Mouse (Mus musculus): ENCODE data around the gene Fbxw21. TPM values are rescaled to one million over a fixed set of nuclear protein-coding genes. Genes with fewer than 3 reads are reported as not detected.
"Not testable (repeated sequence)": the region's sequence is repeated elsewhere in the genome, so short reads cannot be mapped to it uniquely, and the experiment has no call there.

The Fbxw21 gene
- not detected in 2 replicates for polyA plus RNA-seq (2012; ENCODE audit: insufficient read depth, low replicate concordance)

DNA sequence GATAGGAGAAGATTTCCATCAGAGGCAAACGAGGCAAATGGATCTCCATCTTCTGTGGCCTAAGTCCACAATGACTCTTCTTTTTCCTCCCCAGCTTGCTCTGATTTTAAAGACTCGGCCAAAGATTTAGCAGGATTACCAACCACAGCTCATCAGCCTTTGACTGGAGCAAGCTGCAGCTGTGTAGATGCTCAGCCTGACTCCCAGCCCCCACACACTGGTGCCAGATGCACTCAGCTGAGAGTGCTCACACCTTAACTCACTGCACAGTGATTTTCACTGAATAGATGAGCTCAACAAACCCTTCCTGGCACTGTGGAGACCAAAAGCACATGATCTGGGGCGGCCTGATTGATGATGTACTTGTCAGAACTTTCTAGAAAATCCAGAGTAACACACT, at the start of gene Fbxw21:
Gene Fbxw21 (minus strand): TSS at position 101 of the 400 bp plus-strand sequence.
- Histone ChIP-seq H3K27me3 (replicated peaks) (no peaks in the 10 kb centered on the region), H3K36me3 (replicated peaks; ENCODE audit: low read length) (no peaks in the 10 kb centered on the region), H3K4me3 (replicated peaks) (no peak within 1 kb of the TSS), H3K9me3 (no peaks in the 10 kb centered on the region), H3K4me1 (no peaks in the 10 kb centered on the region)
- TF ChIP-seq GATA1 (IDR thresholded peaks at IDR 0.05; ENCODE audit: borderline replicate concordance, low read length) (no peak), FLI1 (IDR thresholded peaks at IDR 0.05; ENCODE audit: low read length) (no peak)

DNA sequence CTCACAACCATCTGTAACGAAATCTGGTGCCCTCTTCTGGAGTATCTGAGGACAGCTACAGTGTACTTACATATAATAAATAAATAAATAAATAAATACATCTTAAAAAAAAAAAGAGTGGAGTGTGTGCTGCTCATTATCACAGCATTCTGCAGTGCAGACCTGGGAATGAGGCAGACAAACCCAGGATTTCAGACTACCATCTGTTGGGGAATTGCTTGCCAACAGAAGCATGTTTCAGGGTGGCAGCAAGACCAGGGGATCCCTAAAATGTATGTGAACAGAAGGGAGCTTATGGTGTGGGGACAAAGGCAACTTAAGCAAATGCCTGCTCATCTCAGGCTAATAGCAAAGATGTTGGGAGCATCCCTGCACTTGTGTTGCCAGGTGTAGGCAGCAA, 39.5 kb upstream of the Fbxw21 start:
- H3K27me3 ChIP-seq (replicated peaks); H3K4me3 ChIP-seq (replicated peaks); H3K36me3 ChIP-seq (replicated peaks; ENCODE audit: low read length); H3K9me3 ChIP-seq; H3K4me1 ChIP-seq: not testable (repeated sequence)

DNA sequence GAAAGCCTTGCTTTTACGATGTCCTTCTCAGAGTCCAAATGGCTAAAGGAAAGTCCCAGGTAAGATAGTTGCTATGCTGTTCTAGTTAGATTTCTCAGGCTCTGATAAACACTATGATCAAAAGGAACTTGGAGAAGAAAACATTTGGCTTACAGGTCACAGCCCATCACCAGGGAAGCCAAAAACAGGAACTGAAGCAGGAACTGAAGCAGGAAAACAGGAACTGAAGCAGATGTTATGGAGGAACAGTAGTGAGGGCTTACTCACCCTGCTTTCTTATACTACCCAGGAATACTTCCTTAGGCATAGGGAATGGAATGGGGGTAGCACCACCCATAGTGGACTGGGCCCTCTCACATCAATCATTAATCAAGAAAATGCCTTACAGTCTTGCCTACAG, 38.5 kb upstream of the Fbxw21 start:
- H3K4me3 ChIP-seq (replicated peaks), result no peak overlapping the region
- H3K36me3 ChIP-seq (replicated peaks; ENCODE audit: low read length), result no peaks in the 10 kb centered on the region
- no peaks in the 10 kb centered on the region for H3K4me1 ChIP-seq
- H3K9me3 ChIP-seq, result no peaks in the 10 kb centered on the region
- TF ChIP-seq FLI1 (IDR thresholded peaks at IDR 0.05; ENCODE audit: low read length), result no peak
- no peak for TF ChIP-seq GATA1 (IDR thresholded peaks at IDR 0.05; ENCODE audit: borderline replicate concordance, low read length)
- H3K27me3 ChIP-seq (replicated peaks), result no peaks in the 10 kb centered on the region

DNA sequence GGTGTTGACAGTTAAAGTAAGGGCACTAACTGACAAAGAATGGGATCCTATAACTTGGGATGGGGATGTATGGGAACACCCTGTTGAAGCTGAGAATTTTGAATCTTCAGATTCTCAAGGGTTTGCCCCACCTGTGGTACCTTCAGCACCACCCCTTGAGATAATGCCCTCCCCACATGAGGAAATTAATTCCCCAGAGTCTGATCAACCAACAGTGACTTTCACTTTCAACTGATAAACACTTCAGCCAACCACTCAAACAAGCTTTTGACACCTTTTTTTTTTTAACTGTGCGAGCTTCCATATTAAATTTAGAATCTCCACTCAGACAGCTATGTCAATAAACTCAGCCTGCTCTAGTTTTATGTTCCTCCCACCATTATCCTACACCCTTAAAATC, 37.5 kb upstream of the Fbxw21 start:
- no peak for TF ChIP-seq GATA1 (IDR thresholded peaks at IDR 0.05; ENCODE audit: borderline replicate concordance, low read length)
- no peak for TF ChIP-seq FLI1 (IDR thresholded peaks at IDR 0.05; ENCODE audit: low read length)
- no peaks in the 10 kb centered on the region for H3K4me1 ChIP-seq
- H3K9me3 ChIP-seq, result no peaks in the 10 kb centered on the region

DNA sequence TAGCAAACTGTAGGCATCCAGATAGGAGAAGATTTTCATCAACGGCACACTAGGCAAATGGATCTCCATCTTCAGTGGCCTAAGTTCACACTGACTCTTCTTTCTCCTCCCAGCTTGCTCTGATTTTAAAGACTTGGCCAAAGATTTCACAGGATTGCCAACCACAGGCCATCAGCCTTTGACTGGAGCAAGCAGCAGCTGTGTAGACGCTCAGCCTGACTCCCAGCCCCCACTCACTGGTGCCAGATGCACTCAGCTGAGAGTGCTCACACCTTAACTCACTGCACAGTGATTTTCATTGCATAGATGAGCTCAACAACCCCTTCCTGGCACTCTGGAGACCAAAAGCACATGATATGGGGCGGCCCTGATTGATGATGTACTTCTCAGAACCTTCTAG, 34.0 kb upstream of the Fbxw21 start, which contains the start of gene Fbxw13:
Gene Fbxw13 (minus strand): TSS at position 101 of the 400 bp plus-strand sequence.
- not testable (repeated sequence) for H3K36me3 ChIP-seq (replicated peaks; ENCODE audit: low read length); H3K9me3 ChIP-seq; H3K27me3 ChIP-seq (replicated peaks); H3K4me3 ChIP-seq (replicated peaks); H3K4me1 ChIP-seq

More for the DNA sequence above, 37.5 kb upstream of the Fbxw21 start:
- Histone ChIP-seq H3K27me3 (replicated peaks) (no peaks in the 10 kb centered on the region), H3K4me3 (replicated peaks) (no peak overlapping the region), H3K36me3 (replicated peaks; ENCODE audit: low read length) (no peaks in the 10 kb centered on the region)

DNA sequence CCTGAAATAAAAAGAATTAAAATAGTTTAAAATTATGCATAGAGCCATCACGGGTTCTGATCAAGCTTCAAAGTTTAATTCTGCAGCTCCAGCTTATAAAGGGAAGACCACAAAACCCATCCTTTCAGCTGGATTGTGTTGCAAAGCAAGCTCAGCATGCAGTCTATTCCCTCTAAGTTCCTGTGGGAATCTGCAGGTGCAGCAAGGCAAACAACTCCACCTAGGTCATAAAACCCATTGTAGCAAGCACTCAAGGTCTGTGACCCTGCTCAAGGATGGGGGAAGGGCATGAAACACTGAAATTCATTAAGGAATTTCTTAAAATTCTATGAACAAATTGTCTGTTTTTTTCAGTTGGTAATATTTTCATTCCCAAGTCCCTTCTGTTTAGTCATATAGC, 15.4 kb upstream of the Fbxw21 start:
- Histone ChIP-seq H3K36me3 (replicated peaks; ENCODE audit: low read length) (no peaks in the 10 kb centered on the region), H3K4me3 (replicated peaks) (no peak overlapping the region), H3K4me1 (no peaks in the 10 kb centered on the region), H3K9me3 (peaks cover 23% of the 10 kb centered on the region), H3K27me3 (replicated peaks) (no peaks in the 10 kb centered on the region)
- TF ChIP-seq FLI1 (IDR thresholded peaks at IDR 0.05; ENCODE audit: low read length), result no peak
- no peak for TF ChIP-seq GATA1 (IDR thresholded peaks at IDR 0.05; ENCODE audit: borderline replicate concordance, low read length)

DNA sequence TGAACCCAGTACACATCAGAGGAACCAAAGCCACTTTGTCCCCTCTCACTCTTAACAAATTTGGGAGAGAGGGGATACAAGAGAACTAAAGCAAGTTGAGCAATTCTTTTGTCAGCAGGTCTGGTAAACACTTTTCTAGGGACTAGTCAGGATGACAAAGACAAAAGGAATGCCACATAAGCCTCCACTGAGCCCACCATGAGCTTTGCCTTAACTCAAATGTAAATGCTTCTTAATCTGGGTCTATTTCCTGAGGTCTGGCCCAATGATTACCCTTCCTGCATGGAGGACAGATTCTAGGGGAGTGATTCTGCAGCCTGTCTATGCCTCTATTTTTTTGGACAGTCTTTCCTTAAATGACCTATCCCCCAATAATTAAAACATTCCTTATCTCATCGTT, 14.5 kb upstream of the Fbxw21 start:
- no peak for TF ChIP-seq GATA1 (IDR thresholded peaks at IDR 0.05; ENCODE audit: borderline replicate concordance, low read length)
- no peak for TF ChIP-seq FLI1 (IDR thresholded peaks at IDR 0.05; ENCODE audit: low read length)
- no peak overlapping the region for H3K4me3 ChIP-seq (replicated peaks)

DNA sequence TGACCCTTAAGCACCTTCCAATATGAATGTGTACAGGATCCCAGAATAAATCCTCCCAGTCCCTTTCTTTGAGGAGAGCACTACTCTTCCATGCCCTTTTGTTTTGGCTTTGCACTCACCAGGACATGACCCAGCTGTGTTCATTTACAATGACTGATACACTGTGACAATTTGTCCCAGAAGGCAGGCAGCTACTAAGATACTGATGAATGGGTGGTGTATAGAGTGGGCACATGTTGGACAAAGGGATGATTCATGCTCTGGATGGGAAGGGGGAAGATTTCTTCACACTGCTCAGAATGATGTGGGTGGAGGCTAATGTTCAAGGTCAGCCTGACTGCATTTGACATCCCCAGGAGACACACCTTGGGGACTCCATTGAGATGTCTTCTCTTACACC, 5.5 kb upstream of the Fbxw21 start:
- H3K4me1 ChIP-seq, result no peaks in the 10 kb centered on the region
- TF ChIP-seq FLI1 (IDR thresholded peaks at IDR 0.05; ENCODE audit: low read length), result no peak
- TF ChIP-seq GATA1 (IDR thresholded peaks at IDR 0.05; ENCODE audit: borderline replicate concordance, low read length), result no peak
- no peaks in the 10 kb centered on the region for H3K9me3 ChIP-seq
- no peak overlapping the region for H3K4me3 ChIP-seq (replicated peaks)
- H3K36me3 ChIP-seq (replicated peaks; ENCODE audit: low read length), result no peaks in the 10 kb centered on the region
- no peaks in the 10 kb centered on the region for H3K27me3 ChIP-seq (replicated peaks)

More for the DNA sequence above, 14.5 kb upstream of the Fbxw21 start:
- Histone ChIP-seq H3K27me3 (replicated peaks) (no peaks in the 10 kb centered on the region), H3K4me1 (no peaks in the 10 kb centered on the region), H3K36me3 (replicated peaks; ENCODE audit: low read length) (no peaks in the 10 kb centered on the region), H3K9me3 (peaks cover 23% of the 10 kb centered on the region)

DNA sequence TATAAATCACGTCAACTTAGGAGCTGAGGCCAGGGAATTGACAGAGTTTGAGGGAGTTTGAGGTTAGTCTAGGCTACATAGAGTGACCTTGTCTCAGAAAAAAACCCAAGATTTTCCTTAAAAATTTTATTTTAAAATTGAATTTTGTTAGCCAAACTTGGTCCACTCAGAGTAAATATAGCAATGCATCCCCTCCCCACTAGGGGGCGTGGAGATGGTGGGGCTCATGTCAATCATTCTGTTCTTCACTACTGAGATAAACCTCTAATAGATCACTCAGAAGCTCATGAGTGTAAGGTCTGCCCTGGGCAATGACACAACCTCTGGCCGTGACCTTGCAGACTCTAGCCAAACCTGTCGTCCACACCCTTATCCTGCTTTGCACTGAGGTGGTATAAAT, 21.4 kb downstream of the Fbxw21 start:
- not testable (repeated sequence) for H3K4me3 ChIP-seq (replicated peaks); H3K27me3 ChIP-seq (replicated peaks); H3K4me1 ChIP-seq; H3K36me3 ChIP-seq (replicated peaks; ENCODE audit: low read length)
- H3K9me3 ChIP-seq, result peaks cover 15% of the 10 kb centered on the region

DNA sequence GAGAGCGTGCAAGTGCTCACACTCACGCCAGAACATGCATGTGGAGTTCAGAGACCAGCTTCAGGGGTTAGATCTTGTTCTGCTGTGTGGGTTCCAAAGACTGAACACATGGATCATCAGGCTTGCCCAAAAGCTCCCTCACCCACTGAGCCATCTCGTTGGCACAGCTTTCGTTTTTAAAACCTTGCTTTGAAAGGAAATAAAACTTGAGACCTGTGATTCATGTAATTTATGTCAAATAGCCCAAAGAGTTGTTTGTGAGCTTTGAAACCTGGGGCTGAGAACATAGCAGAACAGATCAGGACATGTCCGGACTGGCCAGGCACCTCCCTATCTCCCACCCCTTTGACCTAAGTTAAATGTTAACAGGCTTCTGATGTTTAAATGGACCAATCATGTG, 31.8 kb downstream of the Fbxw21 start:
- Histone ChIP-seq H3K27me3 (replicated peaks) (peaks cover 3% of the 10 kb centered on the region), H3K4me1 (no peaks in the 10 kb centered on the region), H3K36me3 (replicated peaks; ENCODE audit: low read length) (no peaks in the 10 kb centered on the region), H3K9me3 (no peaks in the 10 kb centered on the region), H3K4me3 (replicated peaks) (no peak overlapping the region)
- TF ChIP-seq FLI1 (IDR thresholded peaks at IDR 0.05; ENCODE audit: low read length) (no peak), GATA1 (IDR thresholded peaks at IDR 0.05; ENCODE audit: borderline replicate concordance, low read length) (no peak)

DNA sequence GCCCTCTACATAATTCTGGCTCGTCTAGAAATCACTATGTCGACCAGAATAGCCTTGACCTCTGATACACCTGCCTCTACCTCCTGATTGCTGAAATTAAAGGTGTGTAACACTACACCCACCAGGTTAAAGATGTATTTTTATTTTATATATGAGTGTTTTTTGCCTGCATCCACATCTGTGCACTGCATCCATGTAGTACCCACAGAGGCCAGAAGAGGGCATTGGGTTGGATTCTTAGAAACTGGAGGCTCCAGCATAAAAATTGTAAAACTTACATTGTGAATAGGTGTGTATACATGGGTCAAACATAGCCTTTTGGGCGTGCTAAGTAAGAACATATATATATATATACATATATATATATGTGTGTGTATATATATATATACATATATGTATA, 33.6 kb downstream of the Fbxw21 start:
- no peaks in the 10 kb centered on the region for H3K36me3 ChIP-seq (replicated peaks; ENCODE audit: low read length)
- H3K27me3 ChIP-seq (replicated peaks), result peaks cover 16% of the 10 kb centered on the region
- no peak for TF ChIP-seq GATA1 (IDR thresholded peaks at IDR 0.05; ENCODE audit: borderline replicate concordance, low read length)
- no peaks in the 10 kb centered on the region for H3K9me3 ChIP-seq
- H3K4me1 ChIP-seq, result peaks cover 5% of the 10 kb centered on the region
- no peak overlapping the region for H3K4me3 ChIP-seq (replicated peaks)
